In genomic region chr2:42128931-42129330, GRCm38 (mm10) we compare ENCODE assay signal across 29 mouse cellular contexts.
DNase-seq lines count a peak whose midpoint lies in the region; ATAC-seq and TF ChIP-seq lines count a peak whose summit lies in the region.
"Had no signal": no experiment of that assay in that cellular context is flagged by ENCODE, and none has a peak within 500 bp of the region (broad histone marks: within the 10 kb centered on the region; RNA-seq: fewer than 3 reads in every experiment).

No protein-coding gene starts in this region.

- no peak for DNase-seq in midbrain, embryonic 11.5 days (ENCODE audit: low spot score, missing footprints)
- peak; percentile 29 for DNase-seq in midbrain, embryonic 14.5 days
- no peak for DNase-seq in midbrain, postnatal 0 days (ENCODE audit: low spot score)
- no peak for DNase-seq in thymus, adult 18-20 months
- DNase-seq: adrenal gland, adult 8-10 months; adrenal gland, postnatal 14 days; adrenal gland, postnatal 36 days; B cell, adult 2 months; cerebellum, adult 11 months; cerebellum, adult 18-20 months; cerebellum, adult 8-10 months; cerebellum, adult 9-11 months; cerebellum, postnatal 14 days; cerebellum, postnatal 36 days; embryo, embryonic 11 days had no signal

- H3K4me1 ChIP-seq in midbrain, embryonic 12.5 days, result no peaks in the 10 kb centered on the region
- no peaks in the 10 kb centered on the region for H3K4me1 ChIP-seq in midbrain, embryonic 11.5 days (ENCODE audit: control insufficient read depth, insufficient read depth, low read length)
- no peaks in the 10 kb centered on the region for H3K4me1 ChIP-seq in midbrain, embryonic 14.5 days (ENCODE audit: control insufficient read depth, insufficient read depth, low read length)
- H3K4me1 ChIP-seq in midbrain, postnatal 0 days (ENCODE audit: insufficient read depth, low read length), result no peaks in the 10 kb centered on the region
- H3K4me1 ChIP-seq in midbrain, embryonic 16.5 days (ENCODE audit: control insufficient read depth, insufficient read depth, low read length), result no peaks in the 10 kb centered on the region
- H3K4me1 ChIP-seq: embryonic facial prominence, embryonic 13.5 days; embryonic facial prominence, embryonic 15.5 days; forebrain, embryonic 10.5 days; forebrain, embryonic 12.5 days had no signal

- no peak overlapping the region for H3K27ac ChIP-seq in midbrain, embryonic 12.5 days (replicated peaks)
- no peak overlapping the region for H3K27ac ChIP-seq in midbrain, embryonic 11.5 days (ENCODE audit: low read depth, low read length)
- H3K27ac ChIP-seq in midbrain, embryonic 14.5 days (replicated peaks; ENCODE audit: low read depth, low read length), result no peak overlapping the region
- no peak overlapping the region for H3K27ac ChIP-seq in midbrain, postnatal 0 days (ENCODE audit: low read depth, low read length)
- no peak overlapping the region for H3K27ac ChIP-seq in midbrain, embryonic 16.5 days (ENCODE audit: low read length)
- H3K27ac ChIP-seq: embryonic facial prominence, embryonic 13.5 days; embryonic facial prominence, embryonic 15.5 days; forebrain, embryonic 10.5 days; forebrain, embryonic 12.5 days had no signal

- H3K9ac ChIP-seq in midbrain, embryonic 12.5 days (replicated peaks), result no peak overlapping the region
- no peak overlapping the region for H3K9ac ChIP-seq in midbrain, embryonic 11.5 days (ENCODE audit: low read length)
- no peak overlapping the region for H3K9ac ChIP-seq in midbrain, embryonic 14.5 days (replicated peaks; ENCODE audit: low read length)
- no peak overlapping the region for H3K9ac ChIP-seq in midbrain, postnatal 0 days (replicated peaks; ENCODE audit: low read length, poor library complexity, severe bottlenecking)
- no peak overlapping the region for H3K9ac ChIP-seq in midbrain, embryonic 16.5 days (ENCODE audit: low read depth, low read length)
- H3K9ac ChIP-seq: embryonic facial prominence, embryonic 13.5 days; embryonic facial prominence, embryonic 15.5 days; forebrain, embryonic 12.5 days had no signal

- H3K9me3 ChIP-seq in midbrain, embryonic 12.5 days, result no peaks in the 10 kb centered on the region
- H3K9me3 ChIP-seq in midbrain, embryonic 11.5 days (ENCODE audit: control insufficient read depth, low read length), result no peaks in the 10 kb centered on the region
- no peaks in the 10 kb centered on the region for H3K9me3 ChIP-seq in midbrain, embryonic 14.5 days (ENCODE audit: control insufficient read depth, low read length)
- no peaks in the 10 kb centered on the region for H3K9me3 ChIP-seq in midbrain, postnatal 0 days (ENCODE audit: low read length)
- no peaks in the 10 kb centered on the region for H3K9me3 ChIP-seq in midbrain, embryonic 16.5 days (replicated peaks; ENCODE audit: control insufficient read depth, low read length, poor library complexity, severe bottlenecking)
- H3K9me3 ChIP-seq: embryonic facial prominence, embryonic 13.5 days; embryonic facial prominence, embryonic 15.5 days; forebrain, embryonic 10.5 days; forebrain, embryonic 12.5 days; G1E had no signal

- H3K27me3 ChIP-seq in midbrain, embryonic 12.5 days, result no peaks in the 10 kb centered on the region
- H3K27me3 ChIP-seq in midbrain, embryonic 11.5 days (ENCODE audit: control insufficient read depth, insufficient read depth, low read length), result no peaks in the 10 kb centered on the region
- H3K27me3 ChIP-seq in midbrain, embryonic 14.5 days (ENCODE audit: control insufficient read depth, insufficient read depth, low read length), result no peaks in the 10 kb centered on the region
- H3K27me3 ChIP-seq in midbrain, postnatal 0 days (ENCODE audit: insufficient read depth, low read length), result no peaks in the 10 kb centered on the region
- H3K27me3 ChIP-seq in midbrain, embryonic 16.5 days (ENCODE audit: control insufficient read depth, insufficient read depth, low read depth, low read length), result no peaks in the 10 kb centered on the region
- H3K27me3 ChIP-seq: CH12.LX; embryonic facial prominence, embryonic 13.5 days; embryonic facial prominence, embryonic 15.5 days; forebrain, embryonic 12.5 days; Patski had no signal

- no peak overlapping the region for H3K4me2 ChIP-seq in midbrain, embryonic 12.5 days (replicated peaks)
- H3K4me2 ChIP-seq in midbrain, embryonic 11.5 days, result no peak overlapping the region
- no peak overlapping the region for H3K4me2 ChIP-seq in midbrain, embryonic 14.5 days (ENCODE audit: low read length)
- no peak overlapping the region for H3K4me2 ChIP-seq in midbrain, postnatal 0 days (ENCODE audit: low read depth, low read length, poor library complexity, severe bottlenecking)
- no peak overlapping the region for H3K4me2 ChIP-seq in midbrain, embryonic 16.5 days (ENCODE audit: low read length)
- H3K4me2 ChIP-seq: embryonic facial prominence, embryonic 13.5 days; embryonic facial prominence, embryonic 15.5 days; forebrain, embryonic 12.5 days had no signal

- ATAC-seq in midbrain, embryonic 12.5 days (ENCODE audit: low FRiP score, low read depth), result 0 out of 2 replicates have a peak, but pooled peaks have one; percentile 19
- no peak for ATAC-seq in midbrain, embryonic 11.5 days (ENCODE audit: low FRiP score)
- no peak for ATAC-seq in midbrain, embryonic 14.5 days (ENCODE audit: low FRiP score, low TSS enrichment)
- no peak for ATAC-seq in midbrain, postnatal 0 days (ENCODE audit: low FRiP score)
- ATAC-seq in midbrain, embryonic 16.5 days, result peak; percentile 60
- ATAC-seq: activated CD4-positive, CD25-positive, alpha-beta regulatory T cell, adult 4 months; CD4-positive, CD25-positive, alpha-beta regulatory T cell, adult 4 months; forebrain, embryonic 14.5 days; forebrain, embryonic 16.5 days; Patski had no signal

- TF ChIP-seq CTCF in midbrain, postnatal 0 days (IDR thresholded peaks at IDR 0.05), result no peak

- no peaks in the 10 kb centered on the region for H3K36me3 ChIP-seq in midbrain, embryonic 12.5 days
- no peaks in the 10 kb centered on the region for H3K36me3 ChIP-seq in midbrain, embryonic 11.5 days (ENCODE audit: control insufficient read depth, insufficient read depth, low read length)
- H3K36me3 ChIP-seq in midbrain, embryonic 14.5 days (ENCODE audit: control insufficient read depth, insufficient read depth, low read length), result no peaks in the 10 kb centered on the region
- no peaks in the 10 kb centered on the region for H3K36me3 ChIP-seq in midbrain, postnatal 0 days (ENCODE audit: insufficient read depth, low read length)
- H3K36me3 ChIP-seq in midbrain, embryonic 16.5 days (ENCODE audit: control insufficient read depth, insufficient read depth, low read length), result no peaks in the 10 kb centered on the region
- H3K36me3 ChIP-seq: embryonic facial prominence, embryonic 13.5 days; embryonic facial prominence, embryonic 15.5 days; forebrain, embryonic 10.5 days; forebrain, embryonic 12.5 days; G1E had no signal

- no peak overlapping the region for H3K4me3 ChIP-seq in midbrain, embryonic 12.5 days
- no peak overlapping the region for H3K4me3 ChIP-seq in midbrain, embryonic 11.5 days (ENCODE audit: low read depth, low read length)
- no peak overlapping the region for H3K4me3 ChIP-seq in midbrain, embryonic 14.5 days (replicated peaks; ENCODE audit: low read depth, low read length)
- no peak overlapping the region for H3K4me3 ChIP-seq in midbrain, postnatal 0 days (ENCODE audit: low read depth, low read length)
- H3K4me3 ChIP-seq in midbrain, embryonic 16.5 days (ENCODE audit: low read depth, low read length), result no peak overlapping the region
- H3K4me3 ChIP-seq: embryonic facial prominence, embryonic 13.5 days; embryonic facial prominence, embryonic 15.5 days; erythroblast, embryonic 14.5 days; forebrain, embryonic 10.5 days; forebrain, embryonic 12.5 days had no signal

Comparison
In these comparisons a context has a peak if more than half of its experiments do, and no peak if none do; other contexts are left out.
1. ATAC-seq: peak in midbrain, embryonic 12.5 days (single experiment) and midbrain, embryonic 16.5 days (single experiment); none in midbrain, embryonic 11.5 days (single experiment), midbrain, embryonic 14.5 days (single experiment) and midbrain, postnatal 0 days (single experiment).